Mouse (Mus musculus) CH12.LX (cell line): ENCODE measurements at regions not wholly inside any gene's neighbourhood (a gene's known extent, or its start where the extent isn't known, plus 50 kb on each side); places are given as distances from the start of the nearest gene placed in this dataset.

Experiments used
- CTCF ChIP-seq, 2 experiments: IDR thresholded peaks in 1 of 2; conservative IDR thresholded peaks in 1 of 2; 2 replicates each; pipeline ENCODE4 v1.5.1; 2011 to 2012; ENCODE audit warnings: low read depth in 2 of 2, low read length in 2 of 2, improper control_type of control experiment in 1 of 2, inconsistent platforms in 1 of 2, mild to moderate bottlenecking in 1 of 2, moderate library complexity in 1 of 2
- POLR2A ChIP-seq: IDR thresholded peaks from 2 replicates; pipeline ENCODE4 v1.6.1; 2011; ENCODE audit warnings: low read depth, mild to moderate bottlenecking, improper control_type of control experiment, low read length
- SMC3 ChIP-seq: IDR thresholded peaks from 2 replicates; pipeline ENCODE4 v1.6.1; 2011; ENCODE audit warnings: low read depth, low read length, improper control_type of control experiment
- UBTF ChIP-seq: IDR thresholded peaks from 2 replicates; pipeline ENCODE4 v1.6.1; 2012; ENCODE audit warnings: low read depth, mild to moderate bottlenecking, inconsistent platforms, low read length, improper control_type of control experiment, moderate library complexity
- USF2 ChIP-seq: conservative IDR thresholded peaks from 2 replicates; pipeline ENCODE4 v1.6.1; 2011; ENCODE audit warnings: low read depth, low read length, improper control_type of control experiment

DNA sequence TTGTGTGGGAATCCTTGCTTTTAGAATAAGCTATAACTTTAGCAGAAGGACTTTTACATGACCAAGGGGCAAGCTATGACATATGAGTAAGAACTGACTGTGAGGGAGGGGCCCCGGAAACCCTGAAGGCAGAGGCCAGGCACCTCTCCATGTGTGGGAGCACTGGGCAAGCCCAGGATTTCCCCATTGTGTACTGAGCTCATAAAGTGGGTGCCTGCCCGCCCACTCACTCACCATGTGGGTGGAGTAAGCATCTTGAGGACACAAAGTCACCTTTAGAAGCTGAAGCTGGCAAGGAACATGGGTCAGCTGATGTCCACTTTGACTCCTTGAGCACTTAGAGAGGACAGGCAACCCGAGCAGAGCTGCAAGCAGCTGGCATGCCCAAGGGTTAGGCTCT lies 323.3 kb downstream of the Bcl11a start:
- TF ChIP-seq CTCF (conservative IDR thresholded peaks at IDR 0.05 in 1 of 2, IDR thresholded peaks at IDR 0.05 in 1 of 2; ENCODE audit: low read depth in 2 of 2, low read length in 2 of 2) (no peak), SMC3 (no peak), USF2 (no peak), UBTF (no peak), POLR2A (no peak)
